Mouse (Mus musculus) liver, adult 2 months (tissue): ENCODE results near the gene Alg14.

Experiments
- CTCF ChIP-seq: fragments of 200-500 bp; IDR thresholded peaks from 2 replicates; pipeline ENCODE4 v1.5.1; 2011; ENCODE audit warnings: low read depth, low read length, control low read depth
- POLR2A ChIP-seq: fragments of 200-500 bp; IDR thresholded peaks from 2 replicates; pipeline ENCODE4 v1.6.1; 2011; ENCODE audit warnings: low read length, control low read depth; ENCODE audit not compliant: insufficient read depth; ENCODE audit errors: extremely low read depth

GRCm38 (mm10) chr3:121264242-121264641 lies 27.3 kb upstream of the Alg14 start:
- TF ChIP-seq POLR2A = no peak
- no peak for TF ChIP-seq CTCF
